Mouse (Mus musculus): ENCODE measurements around the gene Slc12a8.
A peak's percentile ranks its signal among the peaks of the same experiment; 100 is the strongest.

Slc12a8 gene

DNA sequence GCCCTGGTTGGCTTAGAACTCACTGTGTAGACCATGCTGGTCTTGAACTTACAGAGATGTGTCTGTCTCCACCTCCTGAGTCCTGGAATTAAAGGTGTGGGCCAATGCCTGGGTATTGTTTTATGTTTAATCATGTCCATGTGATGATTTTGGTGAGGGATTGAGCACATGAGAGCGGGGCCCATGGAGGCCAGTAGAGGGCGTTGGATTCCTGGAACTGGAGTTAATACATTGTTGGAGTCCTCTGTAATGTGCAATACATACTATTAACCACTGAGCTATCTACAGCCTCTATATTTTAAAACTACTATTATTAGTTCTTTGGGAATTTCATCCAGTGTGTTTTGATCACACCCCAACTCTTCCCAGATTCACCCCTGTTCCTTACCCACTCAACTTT, 27.2 kb downstream of the Slc12a8 start:
- no peak for DNase-seq

DNA sequence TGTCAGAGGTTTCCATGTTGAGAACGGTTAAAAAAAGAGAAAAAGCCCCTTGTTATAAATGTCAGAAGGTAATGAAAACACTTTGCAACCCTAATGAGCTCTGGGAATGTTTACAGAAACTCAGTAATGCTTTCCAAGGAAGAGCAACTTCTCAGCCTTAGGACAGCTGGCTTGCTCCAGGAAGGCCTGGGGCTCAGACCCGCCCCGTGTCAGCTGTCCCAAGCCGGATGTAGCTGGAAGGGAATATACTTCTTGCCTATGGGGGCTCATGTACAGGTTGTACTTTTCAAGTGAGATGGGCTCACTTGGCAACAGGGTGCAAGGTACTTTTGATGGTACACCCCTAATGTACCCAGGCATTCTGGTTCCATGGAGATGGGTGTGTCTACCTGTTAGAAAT, 28.4 kb downstream of the Slc12a8 start:
- no peak for DNase-seq

DNA sequence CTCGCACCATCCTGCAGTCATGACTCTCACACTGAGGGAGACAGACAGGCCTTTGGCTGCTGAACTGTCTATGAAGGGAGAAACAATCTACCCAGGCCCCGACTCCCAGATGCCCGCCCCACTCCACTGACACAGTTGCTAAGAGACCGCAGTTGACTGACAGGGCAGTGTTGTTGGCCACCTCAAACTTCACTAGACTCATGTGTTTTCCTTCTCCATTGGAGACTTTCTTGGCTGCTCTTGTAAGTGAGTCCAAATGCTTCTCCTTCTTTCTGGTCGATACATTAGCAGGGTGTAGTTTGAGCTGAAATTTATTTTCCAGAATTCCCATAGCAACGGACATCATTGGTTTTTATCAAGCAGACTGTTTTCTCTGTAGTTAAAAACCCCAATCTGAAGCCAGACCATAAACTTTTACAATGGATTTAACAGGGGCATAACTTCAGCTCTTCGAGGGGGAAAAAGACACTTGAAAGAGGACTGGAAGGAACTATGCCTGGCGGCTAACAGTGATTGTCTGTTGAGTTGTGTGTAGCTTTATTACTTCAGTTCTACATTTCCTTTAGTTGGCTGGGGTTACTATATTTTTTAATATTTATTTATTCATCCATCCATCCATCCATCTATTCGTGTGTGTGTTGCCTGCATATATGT, 36.7 kb downstream of the Slc12a8 start:
- DNase-seq: peak; percentile 39

DNA sequence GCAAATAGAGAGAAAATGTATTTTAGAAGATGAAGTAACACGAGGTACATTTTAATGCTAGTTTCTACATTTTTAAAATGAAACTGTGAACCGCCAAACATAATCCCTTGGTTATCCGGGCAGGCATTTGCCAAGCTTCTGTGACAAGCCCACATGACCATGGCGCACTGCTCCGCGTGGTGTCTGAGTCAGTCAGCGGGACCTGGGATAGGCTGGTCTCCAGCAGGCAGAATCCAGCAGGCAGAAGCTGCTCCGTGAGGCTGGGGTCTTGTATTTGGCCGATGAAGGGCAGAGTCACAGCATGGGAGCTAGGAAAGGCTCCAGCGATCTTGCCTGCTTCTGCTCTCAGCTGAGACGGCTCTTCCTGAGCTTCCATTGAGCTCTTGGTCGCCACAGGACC, 41.0 kb downstream of the Slc12a8 start:
- no peak for DNase-seq

DNA sequence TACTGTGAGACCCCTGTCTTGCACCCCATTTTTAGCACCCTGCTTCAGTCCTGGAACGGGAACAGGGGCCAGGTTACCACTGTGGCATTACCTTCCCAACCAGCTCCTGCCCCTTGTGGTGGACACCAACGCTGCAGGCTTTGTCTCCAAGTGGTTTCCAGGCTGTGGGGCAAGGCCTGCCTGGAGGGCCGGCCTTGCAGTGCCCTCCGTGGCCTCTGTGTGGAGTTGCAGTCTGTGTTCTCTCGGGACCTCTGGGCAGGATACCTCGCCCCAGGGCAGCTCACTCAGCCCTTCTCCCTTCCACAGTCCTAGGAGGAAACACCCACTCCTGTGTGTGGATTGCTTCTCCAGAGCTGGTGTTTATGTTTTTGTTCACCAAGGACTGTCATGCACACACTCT, 43.2 kb downstream of the Slc12a8 start:
- peak; percentile 93 for DNase-seq

DNA sequence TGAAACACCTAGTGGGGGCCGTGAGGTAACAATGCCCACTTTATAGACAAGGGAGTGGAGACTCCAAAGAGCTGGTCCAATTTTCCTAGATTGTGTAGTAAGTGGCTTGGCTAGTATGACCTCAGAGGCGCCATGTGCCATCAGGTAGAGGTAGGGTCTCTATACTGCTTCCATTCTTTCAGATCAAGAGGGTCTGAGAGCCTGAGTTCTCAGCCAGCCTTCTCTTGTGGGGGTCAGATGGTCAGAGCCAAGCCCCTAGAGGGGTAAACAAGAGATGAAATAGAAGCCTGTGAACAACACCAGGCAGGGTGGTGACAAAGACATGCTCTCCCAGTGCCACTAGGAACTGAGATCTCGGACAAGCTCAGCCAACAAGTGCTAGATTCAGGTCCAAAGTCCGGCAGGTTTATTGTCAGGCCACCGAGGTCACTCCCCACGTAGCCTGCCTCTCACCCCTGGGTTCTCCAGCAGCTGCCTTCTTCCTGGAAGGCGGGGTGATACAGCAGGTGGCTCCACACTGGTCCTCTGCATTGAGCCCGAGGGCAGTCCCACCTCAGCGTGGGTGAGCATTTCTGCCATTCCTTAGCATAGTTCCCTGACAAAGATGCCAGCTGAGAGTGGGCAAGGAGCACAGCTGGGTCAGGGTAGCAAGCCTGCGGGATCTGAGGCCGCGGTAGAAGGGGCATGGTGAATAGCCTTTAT, 44.3 kb downstream of the Slc12a8 start:
- DNase-seq: no peak

DNA sequence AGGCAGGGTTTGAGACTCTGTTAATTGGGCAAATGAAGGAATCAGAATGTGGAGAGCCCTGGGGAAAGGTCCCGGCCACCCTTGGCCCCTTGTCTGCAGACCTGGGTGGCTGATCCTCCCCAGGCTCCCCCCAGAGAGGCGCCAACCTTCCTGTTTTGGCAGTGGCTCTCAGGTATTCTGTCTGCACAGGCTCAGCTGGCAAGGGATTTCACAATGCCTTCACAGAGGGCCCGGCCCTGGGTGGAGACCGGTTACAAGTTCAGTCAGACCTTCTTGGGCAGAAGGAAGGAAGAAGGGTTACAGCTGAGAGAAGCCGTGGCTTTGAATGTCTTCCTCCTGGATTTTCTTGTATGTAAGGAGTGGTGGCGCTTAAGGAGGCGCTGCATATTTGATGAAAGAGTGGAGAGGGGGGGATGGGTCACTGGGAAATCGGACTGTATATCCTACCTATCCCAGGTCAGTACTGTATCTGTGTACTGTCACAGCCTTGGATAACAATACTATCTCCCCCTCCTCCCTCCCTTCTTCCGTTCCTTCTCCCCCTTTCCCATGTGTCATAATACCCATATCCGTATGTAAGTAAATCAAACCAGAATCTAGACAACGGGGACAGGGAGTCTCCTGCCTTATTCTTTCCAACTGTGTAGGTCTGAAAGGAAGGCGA, 45.9 kb downstream of the Slc12a8 start:
- no peak for DNase-seq

DNA sequence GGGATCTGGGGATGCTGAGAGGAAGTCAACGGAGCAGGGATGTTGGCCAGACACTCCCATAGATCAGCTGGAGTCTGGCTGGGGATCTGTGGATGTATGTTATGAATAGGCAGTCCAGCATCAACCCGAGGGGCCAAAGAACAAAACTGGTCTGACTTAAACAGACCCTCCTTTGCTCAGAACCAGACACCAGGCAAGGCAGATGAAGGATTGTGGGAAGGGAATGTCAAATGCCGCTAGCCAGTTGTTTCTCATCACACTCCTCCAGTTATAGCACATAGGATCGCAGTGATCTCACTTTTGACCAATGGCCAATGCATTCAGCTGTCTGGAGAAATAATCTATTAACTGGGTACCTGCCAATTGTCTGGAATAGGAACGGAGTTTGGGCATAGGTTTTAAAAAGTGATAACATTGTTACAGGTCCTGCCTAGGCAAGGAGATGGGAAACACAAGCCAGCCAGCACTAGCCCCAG, 46.4 kb downstream of the Slc12a8 start:
- no peak for DNase-seq

DNA sequence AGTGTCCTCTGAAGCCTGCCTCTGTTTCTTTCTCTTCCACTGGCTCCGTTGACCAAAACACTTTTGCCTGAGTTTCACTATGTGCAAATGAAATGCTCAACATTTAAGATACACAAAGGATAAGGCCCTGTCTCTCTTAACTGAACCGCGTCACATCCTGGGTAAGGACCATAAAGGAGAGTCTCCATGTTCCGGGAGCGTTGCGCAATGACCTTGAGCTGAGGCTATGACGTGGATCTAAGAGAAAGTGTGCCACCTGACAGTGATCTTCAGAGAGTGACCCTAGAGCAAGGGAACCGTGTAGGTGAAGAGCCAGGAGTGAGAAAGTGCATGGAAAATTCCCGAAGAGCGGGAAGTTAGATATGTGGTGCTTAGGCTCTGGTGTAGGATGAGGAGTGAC, 49.3 kb downstream of the Slc12a8 start:
- no peak for DNase-seq

DNA sequence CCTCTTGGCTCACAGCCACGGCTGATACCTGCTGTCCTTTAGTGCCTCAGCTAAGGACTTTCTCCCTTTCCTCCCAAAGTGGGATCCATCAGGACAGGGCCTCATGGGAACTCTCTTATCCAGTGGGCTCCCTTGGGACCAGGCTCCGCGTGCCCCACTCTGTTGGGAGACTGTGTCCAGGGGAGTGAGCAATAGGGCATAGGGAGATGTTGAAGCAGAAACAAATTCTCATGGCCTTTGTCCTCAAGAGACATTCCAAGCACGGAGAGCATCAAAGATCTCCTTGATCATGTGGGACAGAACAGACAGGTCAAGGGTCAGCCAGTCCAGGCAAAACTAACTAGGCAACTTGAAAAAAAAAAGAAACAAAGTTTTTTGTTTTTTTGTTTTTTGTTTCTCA, 50.6 kb downstream of the Slc12a8 start:
- DNase-seq: no peak

DNA sequence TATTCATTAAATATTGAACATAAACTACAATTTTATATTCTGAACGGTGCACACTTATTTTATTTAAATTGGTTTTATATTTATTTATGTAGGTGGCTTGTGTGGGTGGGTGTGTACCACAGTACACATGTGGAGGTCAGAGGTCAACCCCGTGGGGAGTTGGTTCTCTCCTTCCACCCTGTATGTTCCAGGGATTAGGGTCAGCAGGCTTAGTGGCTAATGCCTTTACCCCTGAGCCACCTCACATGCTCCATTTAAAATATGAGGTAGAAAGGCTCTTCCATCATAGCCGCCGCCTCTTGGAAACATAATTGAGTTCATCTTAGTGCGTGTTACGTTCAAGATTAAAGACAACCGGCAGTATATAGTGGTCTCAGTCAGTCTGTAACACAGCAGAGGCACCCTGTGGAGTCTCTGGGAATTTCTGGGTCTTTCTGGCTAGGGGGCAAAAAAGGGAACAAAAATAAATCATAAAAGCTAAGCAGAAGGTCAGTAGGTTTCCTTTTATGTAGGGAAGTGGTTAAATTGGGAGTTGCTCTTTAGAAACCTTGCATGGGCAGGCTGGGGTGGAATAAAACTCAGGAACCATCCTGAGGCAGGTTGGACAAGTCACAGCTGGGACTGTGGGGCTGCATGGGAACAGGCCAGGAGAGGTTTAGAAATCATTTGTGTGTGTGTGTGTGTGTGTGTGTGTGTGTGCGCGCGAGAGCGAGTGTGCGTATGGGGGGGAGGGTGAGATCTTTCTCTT, 51.3 kb downstream of the Slc12a8 start:
- DNase-seq: no peak

DNA sequence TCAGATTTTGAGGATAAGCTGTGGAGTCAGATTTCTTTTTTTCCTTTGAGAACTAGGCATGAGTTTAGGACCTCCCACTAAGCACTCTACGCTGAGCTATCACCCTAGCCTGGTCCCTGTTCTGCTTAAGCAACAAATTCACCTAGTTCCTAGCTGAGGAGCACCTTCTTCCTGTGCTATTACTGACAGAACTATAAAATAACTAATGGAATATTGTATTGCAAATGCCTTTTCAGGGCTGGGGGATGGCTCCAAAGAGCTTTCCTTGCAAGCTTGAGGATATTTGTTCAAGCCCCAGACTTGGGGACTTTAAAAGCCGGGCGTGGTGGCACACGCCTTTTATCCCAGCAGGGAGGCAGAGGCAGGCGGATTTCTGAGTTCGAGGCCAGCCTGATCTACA, 55.5 kb downstream of the Slc12a8 start:
- no peak for DNase-seq

DNA sequence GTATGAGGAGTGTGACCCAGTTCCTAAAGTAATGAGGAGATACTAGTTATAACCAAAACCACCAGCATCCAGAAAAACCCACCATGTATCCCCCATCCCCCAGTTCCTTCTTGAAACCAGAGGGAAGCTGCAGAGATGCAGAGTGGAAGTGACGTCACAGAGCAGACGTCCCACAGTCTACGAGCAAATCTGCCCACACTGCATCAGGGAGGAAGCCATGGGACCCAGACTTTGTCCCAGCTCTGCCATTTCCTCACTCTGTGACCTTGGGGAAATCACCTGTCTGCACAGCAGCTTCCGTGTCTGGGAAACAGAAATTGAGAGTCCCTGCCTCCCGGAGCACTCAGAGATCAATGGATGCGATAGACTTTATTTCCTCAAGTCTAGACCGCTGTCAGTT, 56.6 kb downstream of the Slc12a8 start:
- no peak for DNase-seq

DNA sequence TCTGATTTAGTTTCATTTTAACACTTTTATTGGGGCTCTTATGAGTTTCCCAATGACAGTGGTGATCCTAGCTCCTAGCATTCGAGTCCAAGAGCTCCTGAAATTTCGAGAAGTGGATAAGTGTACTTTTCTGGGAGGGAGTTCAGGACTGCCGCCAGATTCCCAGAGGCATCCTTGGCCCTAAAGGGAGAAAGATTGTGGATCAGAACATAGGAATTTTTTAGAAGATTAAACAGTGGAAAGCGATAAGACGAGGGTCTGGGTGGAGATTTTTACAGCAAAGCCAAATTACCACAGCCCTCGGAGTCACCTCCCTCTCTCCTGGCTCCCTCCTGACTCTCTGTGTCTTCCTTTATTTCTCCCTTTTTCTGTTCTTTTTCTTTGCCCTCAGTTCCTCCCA, 58.6 kb downstream of the Slc12a8 start:
- no peak for DNase-seq

DNA sequence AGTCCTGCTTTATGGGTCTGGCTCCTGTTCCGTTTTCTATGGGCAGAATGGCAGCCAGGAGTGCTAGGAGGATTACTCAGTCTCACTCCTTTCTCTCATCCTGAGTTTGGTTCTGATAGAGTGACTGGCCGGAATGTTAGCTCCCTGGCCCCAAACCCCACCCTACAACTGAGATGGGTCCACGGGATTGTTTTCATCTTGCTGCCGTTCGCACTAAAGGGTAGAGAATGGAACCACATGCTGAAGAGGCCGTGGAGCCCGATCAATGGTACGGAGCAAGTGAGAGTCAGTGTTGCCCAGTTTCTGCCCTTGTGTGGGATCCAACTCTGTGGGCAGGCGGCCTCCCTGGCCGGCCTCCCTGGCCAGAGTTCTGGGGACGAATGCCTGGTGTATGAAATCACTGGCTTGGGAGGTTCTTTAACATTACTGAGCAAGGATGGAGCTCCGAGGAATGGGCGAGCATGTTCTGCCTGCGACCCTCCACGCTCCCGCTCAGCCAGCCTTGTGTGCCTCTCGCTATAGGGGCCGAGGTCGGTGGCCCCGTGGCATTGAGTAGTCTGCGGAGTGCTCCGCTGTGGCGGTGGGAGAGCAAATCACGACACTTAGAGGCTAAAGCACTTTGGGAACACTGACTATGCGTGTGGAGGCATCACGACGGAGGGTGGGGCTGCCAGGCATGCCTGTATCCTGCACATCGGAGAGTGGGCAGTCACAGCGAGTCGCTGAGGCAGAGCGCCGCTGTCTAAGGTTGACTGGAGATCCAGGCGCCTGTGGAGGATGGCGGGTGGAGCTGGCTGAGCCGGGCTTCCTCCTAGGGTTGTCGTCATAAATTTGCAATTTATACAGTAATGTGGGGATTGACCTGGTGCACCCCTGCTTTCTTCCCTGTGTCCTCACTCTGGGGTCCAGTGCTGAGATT, 59.4 kb downstream of the Slc12a8 start:
- DNase-seq: peak; percentile 41

DNA sequence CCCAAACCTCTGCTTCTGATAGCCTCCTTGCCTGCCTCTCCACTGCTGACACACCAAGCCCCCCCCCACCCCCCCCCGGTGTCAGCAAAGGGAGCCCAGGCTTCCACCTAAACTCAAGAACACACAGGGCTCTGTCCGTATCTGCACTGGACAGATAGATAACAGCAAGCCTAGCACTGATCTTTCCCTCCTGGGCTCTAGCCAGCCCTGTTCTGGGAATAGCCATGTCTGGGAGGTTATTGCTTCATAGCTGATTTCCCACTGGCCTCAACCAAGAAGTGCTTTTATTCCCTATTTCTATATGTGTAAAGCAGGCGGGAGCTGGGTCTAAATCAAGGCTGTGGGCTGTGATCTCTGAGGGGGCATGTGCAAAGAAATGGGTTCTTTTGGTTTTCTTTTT, 61.3 kb downstream of the Slc12a8 start:
- no peak for DNase-seq

DNA sequence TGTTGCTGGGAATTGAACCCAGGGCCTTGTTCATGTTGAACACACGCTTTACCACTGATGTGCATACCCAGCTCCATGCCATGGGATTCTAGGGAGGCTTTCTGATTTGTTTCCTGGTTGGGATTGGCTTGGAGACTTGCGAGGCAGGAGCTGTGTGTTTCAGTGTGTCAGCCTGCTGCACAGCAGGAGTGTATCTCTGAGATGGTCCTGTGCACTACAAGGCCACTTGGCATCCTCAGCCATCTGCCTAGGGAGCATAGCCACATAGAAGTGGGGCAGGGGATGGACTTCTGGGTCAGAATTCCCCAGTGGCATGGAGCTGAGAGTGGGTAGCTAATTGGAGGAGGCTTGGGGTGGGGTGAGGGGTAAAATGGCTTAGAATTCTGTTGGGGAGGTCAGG, 63.2 kb downstream of the Slc12a8 start:
- no peak for DNase-seq

DNA sequence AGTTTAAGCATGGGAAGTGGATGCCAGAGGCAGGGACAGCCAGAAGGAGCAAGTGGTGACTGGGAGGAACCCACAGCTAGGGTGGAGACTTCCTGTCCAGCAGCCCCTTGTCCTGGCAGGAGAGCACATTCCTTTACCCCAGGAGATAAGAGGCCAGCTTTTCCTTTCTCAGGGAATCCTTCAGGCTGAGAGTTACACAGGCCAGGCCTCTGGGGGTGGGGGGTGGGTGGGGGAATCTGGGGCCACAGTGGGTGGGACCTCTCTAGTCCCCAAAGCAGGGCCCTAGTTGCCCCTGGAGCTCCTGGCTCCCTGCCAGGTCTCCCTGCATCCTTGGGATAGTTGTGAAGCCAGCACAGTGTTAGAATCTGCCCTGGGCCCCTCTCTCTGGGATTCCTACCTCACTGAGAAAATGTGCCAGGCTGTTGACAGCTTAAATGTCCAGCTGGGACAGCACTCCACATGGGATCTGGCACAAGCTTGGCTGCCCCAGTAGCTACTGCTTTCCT, 63.7 kb downstream of the Slc12a8 start:
- DNase-seq: peak; percentile 49

DNA sequence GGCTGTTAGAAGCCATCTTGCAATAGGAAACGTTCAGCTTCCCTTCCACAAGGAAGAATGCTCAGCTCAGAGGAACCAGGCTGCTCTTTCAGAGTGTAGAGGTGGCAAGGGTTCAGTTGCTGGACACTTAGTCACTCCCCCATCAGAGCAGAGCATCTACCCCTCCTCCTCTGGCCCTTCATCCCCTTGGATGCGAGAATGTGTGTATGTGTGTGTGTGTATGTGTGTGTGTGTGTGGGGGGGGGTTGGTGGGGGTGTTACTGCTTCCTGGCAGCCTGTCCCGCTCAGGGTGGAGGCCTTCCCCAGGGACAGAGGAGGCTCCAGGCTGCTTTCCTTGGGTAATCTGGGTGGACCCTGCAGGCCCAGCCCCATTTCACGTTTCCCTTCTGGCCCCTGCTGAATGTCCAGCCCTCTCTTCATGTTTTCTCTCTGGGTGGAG, 64.6 kb downstream of the Slc12a8 start:
- no peak for DNase-seq

DNA sequence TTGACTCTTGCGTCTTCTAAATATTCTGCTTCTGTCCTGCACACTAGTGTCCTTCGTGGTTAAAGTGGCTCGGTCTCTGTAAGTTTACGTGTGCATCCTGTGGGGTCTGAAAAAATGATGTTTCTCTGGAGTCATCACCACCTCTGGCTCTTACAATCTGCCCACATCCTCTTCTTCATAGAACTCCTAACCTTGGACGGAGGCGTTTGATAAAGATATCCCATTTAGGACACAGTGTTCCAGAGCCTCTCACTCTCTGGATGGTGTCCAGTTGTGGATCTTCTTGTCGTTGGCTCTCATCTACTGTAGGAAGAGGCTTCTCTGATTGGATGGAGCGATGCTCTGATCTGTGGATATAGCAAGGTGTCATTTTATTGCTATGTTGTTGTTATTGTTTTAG, 65.4 kb downstream of the Slc12a8 start:
- no peak for DNase-seq

DNA sequence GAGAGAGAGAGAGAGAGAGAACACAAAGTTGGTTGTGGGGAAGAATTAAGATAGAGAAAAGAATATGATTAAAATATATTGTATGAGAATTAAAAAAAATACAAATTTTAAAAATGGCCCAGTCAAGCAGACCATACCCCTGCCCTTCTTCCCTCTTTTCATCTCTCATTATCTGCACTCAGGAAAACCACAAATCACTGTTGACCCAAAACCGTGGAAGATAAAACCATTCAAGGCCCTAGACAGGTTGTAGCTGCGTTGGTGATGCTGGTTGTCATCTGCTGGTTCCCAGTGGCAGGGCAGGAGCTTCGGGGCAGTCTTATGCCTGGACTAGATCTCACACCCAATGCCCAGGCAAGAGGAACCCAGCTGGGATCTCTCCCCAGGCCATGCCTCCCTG, 66.2 kb downstream of the Slc12a8 start:
- DNase-seq: no peak

DNA sequence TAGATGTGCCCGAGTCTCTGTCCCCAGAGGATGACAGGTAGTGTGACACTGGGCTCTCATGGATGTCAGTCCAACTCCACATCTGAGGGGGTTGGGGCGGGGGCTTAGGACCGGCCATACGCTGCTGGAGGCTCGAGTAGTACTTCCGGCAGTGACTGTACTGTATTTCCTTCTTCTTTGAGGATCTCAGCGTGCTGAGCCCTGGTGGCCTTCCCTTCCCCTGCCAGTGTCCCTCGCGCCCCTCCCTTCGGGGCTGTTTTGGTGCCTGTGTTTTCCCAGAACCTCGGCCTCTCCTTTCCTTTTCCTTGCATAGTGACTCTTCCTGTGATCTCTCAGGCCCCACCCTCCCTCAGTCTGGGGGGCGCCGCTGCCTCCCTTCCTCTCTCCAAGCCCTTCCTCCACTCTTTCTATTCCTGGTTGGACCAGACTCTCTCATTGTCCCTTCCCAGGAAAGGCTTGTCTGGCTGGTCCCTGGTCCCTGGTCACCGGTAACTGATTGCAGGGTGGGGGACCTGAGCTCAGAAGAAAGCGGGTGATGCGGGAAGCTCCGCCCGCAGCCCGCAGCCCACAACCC, 66.8 kb downstream of the Slc12a8 start:
- DNase-seq: peak; percentile 59
